Comparison of ENCODE assay signal across 11 mouse cellular contexts in the genomic region with DNA sequence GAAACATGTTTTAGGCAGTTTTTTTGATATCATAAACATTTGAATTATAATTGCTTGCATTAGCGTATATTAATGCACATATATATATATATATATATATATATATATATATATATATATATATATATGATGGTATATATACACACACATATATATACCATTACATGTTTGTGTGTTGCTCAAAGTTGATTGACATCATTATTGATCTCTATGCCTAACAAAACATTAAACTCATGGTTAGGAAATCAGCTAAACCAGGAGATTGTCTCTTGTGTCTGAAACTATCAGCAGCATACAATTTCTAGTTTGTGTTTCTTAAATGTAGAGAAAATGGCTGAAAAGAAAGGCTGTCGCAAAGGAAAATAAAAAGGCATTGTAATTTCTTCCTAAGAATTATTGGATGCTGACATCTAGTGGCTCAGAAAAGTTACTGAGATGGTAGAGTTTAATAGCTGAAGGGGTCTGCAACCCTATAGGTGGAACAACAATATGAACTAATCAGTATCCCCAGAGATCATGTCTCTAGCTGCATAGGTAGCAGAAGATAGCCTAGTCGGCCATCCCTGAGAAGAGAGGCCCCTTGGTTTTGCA.
DNase-seq lines count a peak whose midpoint lies in the region; ATAC-seq and TF ChIP-seq lines count a peak whose summit lies in the region.
"Had no signal": no experiment of that assay in that cellular context is flagged by ENCODE, and none has a peak within 500 bp of the region (broad histone marks: within the 10 kb centered on the region; RNA-seq: fewer than 3 reads in every experiment).

No protein-coding gene starts in this region.

- no peaks in the 10 kb centered on the region for H3K27me3 ChIP-seq in heart, postnatal 0 days (ENCODE audit: control insufficient read depth, insufficient read depth, low read length)
- H3K27me3 ChIP-seq in forebrain, embryonic 13.5 days = no peaks in the 10 kb centered on the region
- H3K27me3 ChIP-seq in midbrain, embryonic 15.5 days (replicated peaks) = no peaks in the 10 kb centered on the region
- H3K27me3 ChIP-seq in kidney, embryonic 16.5 days (ENCODE audit: insufficient read depth, low read length) = no peaks in the 10 kb centered on the region
- H3K27me3 ChIP-seq: heart, embryonic 13.5 days had no signal

- no peaks in the 10 kb centered on the region for H3K36me3 ChIP-seq in heart, postnatal 0 days (replicated peaks; ENCODE audit: control insufficient read depth, insufficient read depth, low read length)
- H3K36me3 ChIP-seq in forebrain, embryonic 13.5 days (ENCODE audit: poor library complexity, severe bottlenecking) = no peaks in the 10 kb centered on the region
- no peaks in the 10 kb centered on the region for H3K36me3 ChIP-seq in midbrain, embryonic 15.5 days (replicated peaks)
- no peaks in the 10 kb centered on the region for H3K36me3 ChIP-seq in kidney, embryonic 16.5 days (ENCODE audit: insufficient read depth, low read length)
- H3K36me3 ChIP-seq: heart, embryonic 13.5 days had no signal

- no peak for ATAC-seq in heart, postnatal 0 days (ENCODE audit: insufficient read depth, low read depth)
- ATAC-seq in forebrain, embryonic 13.5 days = peak; percentile 65
- ATAC-seq in midbrain, embryonic 15.5 days (replicated peaks) = peak; percentile 73
- ATAC-seq in kidney, embryonic 16.5 days (ENCODE audit: low FRiP score, low TSS enrichment) = no peak

- no peak overlapping the region for H3K4me3 ChIP-seq in heart, postnatal 0 days (ENCODE audit: low read depth, low read length)
- no peak overlapping the region for H3K4me3 ChIP-seq in forebrain, embryonic 13.5 days
- no peak overlapping the region for H3K4me3 ChIP-seq in midbrain, embryonic 15.5 days
- no peak overlapping the region for H3K4me3 ChIP-seq in kidney, embryonic 16.5 days (ENCODE audit: low read length)
- H3K4me3 ChIP-seq: heart, embryonic 13.5 days had no signal

- DNase-seq in heart, postnatal 0 days (ENCODE audit: low spot score) = no peak
- no peak for DNase-seq in heart, adult 8-10 months (ENCODE audit: low spot score)
- DNase-seq in Muller cell, postnatal 12 days (ENCODE audit: inconsistent ontology term) = peak; percentile 56
- no peak for DNase-seq in gastrocnemius, postnatal 25 days
- no peak for DNase-seq in kidney, postnatal 4 days
- DNase-seq: kidney, adult 18-20 months; thymus, postnatal 14 days had no signal

- no peaks in the 10 kb centered on the region for H3K4me1 ChIP-seq in heart, postnatal 0 days (ENCODE audit: control insufficient read depth, insufficient read depth)
- no peaks in the 10 kb centered on the region for H3K4me1 ChIP-seq in forebrain, embryonic 13.5 days
- H3K4me1 ChIP-seq in midbrain, embryonic 15.5 days = no peaks in the 10 kb centered on the region; the same call in 1 of the 2 replicates
- H3K4me1 ChIP-seq in kidney, embryonic 16.5 days (ENCODE audit: insufficient read depth, low read length) = no peaks in the 10 kb centered on the region
- H3K4me1 ChIP-seq: heart, embryonic 13.5 days had no signal

- H3K27ac ChIP-seq in heart, postnatal 0 days (ENCODE audit: low read depth) = no peak overlapping the region
- H3K27ac ChIP-seq in forebrain, embryonic 13.5 days = no peak overlapping the region
- no peak overlapping the region for H3K27ac ChIP-seq in midbrain, embryonic 15.5 days
- no peak overlapping the region for H3K27ac ChIP-seq in kidney, embryonic 16.5 days (ENCODE audit: low read length)
- H3K27ac ChIP-seq: heart, embryonic 13.5 days had no signal

- H3K9me3 ChIP-seq in heart, postnatal 0 days (replicated peaks; ENCODE audit: control insufficient read depth, low read length) = no peaks in the 10 kb centered on the region
- H3K9me3 ChIP-seq in forebrain, embryonic 13.5 days (replicated peaks) = no peaks in the 10 kb centered on the region
- no peaks in the 10 kb centered on the region for H3K9me3 ChIP-seq in midbrain, embryonic 15.5 days
- H3K9me3 ChIP-seq in kidney, embryonic 16.5 days (ENCODE audit: low read length) = no peaks in the 10 kb centered on the region
- H3K9me3 ChIP-seq: heart, embryonic 13.5 days had no signal

- no peak for TF ChIP-seq EP300 in heart, postnatal 0 days (IDR thresholded peaks at IDR 0.05; ENCODE audit: low read depth)

- WGBS in heart, postnatal 0 days = 43% methylated on average over 3 of the region's 3 CpGs
- 46% methylated on average over 3 of the region's 3 CpGs for WGBS in forebrain, embryonic 13.5 days
- WGBS in midbrain, embryonic 15.5 days = 49% methylated on average over 3 of the region's 3 CpGs
- 53% methylated on average over 3 of the region's 3 CpGs for WGBS in kidney, embryonic 16.5 days

- no peak overlapping the region for H3K9ac ChIP-seq in heart, postnatal 0 days (replicated peaks; ENCODE audit: low read depth, low read length)
- no peak overlapping the region for H3K9ac ChIP-seq in forebrain, embryonic 13.5 days
- H3K9ac ChIP-seq in midbrain, embryonic 15.5 days = no peak overlapping the region
- H3K9ac ChIP-seq in kidney, embryonic 16.5 days (replicated peaks; ENCODE audit: low read length) = no peak overlapping the region
- H3K9ac ChIP-seq: heart, embryonic 13.5 days had no signal

- peak; percentile 33 for TF ChIP-seq CTCF in heart, postnatal 0 days (IDR thresholded peaks at IDR 0.05; ENCODE audit: low read depth)

- no peak overlapping the region for H3K4me2 ChIP-seq in heart, postnatal 0 days (ENCODE audit: low read depth, low read length)
- H3K4me2 ChIP-seq in forebrain, embryonic 13.5 days = no peak overlapping the region
- no peak overlapping the region for H3K4me2 ChIP-seq in midbrain, embryonic 15.5 days
- no peak overlapping the region for H3K4me2 ChIP-seq in kidney, embryonic 16.5 days (replicated peaks; ENCODE audit: low read depth, low read length)
- H3K4me2 ChIP-seq: heart, embryonic 13.5 days had no signal

Comparison
In these comparisons a context has a peak if more than half of its experiments do, and no peak if none do; other contexts are left out.
1. ATAC-seq: peak in forebrain, embryonic 13.5 days (single experiment) and midbrain, embryonic 15.5 days (single experiment); none in heart, postnatal 0 days (single experiment) and kidney, embryonic 16.5 days (single experiment).